13 mouse cellular contexts compared by ENCODE assay signal in the genomic region with DNA sequence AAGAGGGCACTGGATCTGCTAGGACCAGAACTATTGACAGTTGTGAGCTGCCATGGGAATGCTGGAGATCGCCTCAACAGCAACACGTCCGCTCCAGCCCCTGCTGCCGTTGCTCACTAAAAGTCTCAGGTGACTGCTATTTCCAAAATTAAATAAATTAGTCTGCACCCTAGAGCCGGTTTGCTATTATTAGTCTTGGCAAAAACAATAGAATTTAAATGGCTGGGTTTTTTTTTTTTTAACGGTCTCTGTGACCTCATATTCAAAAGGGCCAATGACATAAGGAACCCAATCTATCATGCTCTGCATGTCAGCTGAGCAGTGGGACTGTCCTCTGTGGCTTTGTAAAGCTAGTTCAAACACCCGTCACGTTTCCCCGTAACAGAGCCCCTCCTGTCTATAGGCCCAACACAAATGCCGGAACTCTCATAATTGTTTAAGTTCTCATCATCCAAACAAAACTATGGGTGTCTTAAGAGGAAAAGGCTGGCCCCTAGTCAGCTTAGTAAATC. TPM values are rescaled to one million over a fixed set of nuclear protein-coding genes. Genes with fewer than 3 reads are reported as not detected.
DNase-seq lines count a peak whose midpoint lies in the region; TF ChIP-seq lines count a peak whose summit lies in the region.
"Had no signal": no experiment of that assay in that cellular context is flagged by ENCODE, and none has a peak within 500 bp of the region (broad histone marks: within the 10 kb centered on the region; RNA-seq: fewer than 3 reads in every experiment).

No protein-coding gene starts in this region.

- H3K9me3 ChIP-seq in CH12.LX (replicated peaks; ENCODE audit: low read length) (no peaks in the 10 kb centered on the region), MEL (replicated peaks; ENCODE audit: insufficient read depth, low read length) (no peaks in the 10 kb centered on the region)
- H3K9me3 ChIP-seq: heart, embryonic 15.5 days had no signal

- H3K27ac ChIP-seq in CH12.LX (ENCODE audit: insufficient read depth, low read depth): no peak overlapping the region
- no peak overlapping the region for H3K27ac ChIP-seq in MEL (ENCODE audit: control insufficient read depth, low read depth, low read length)
- H3K27ac ChIP-seq: heart, embryonic 15.5 days had no signal

- no peaks in the 10 kb centered on the region for H3K27me3 ChIP-seq in CH12.LX (replicated peaks)
- no peaks in the 10 kb centered on the region for H3K27me3 ChIP-seq in MEL (ENCODE audit: control insufficient read depth in 1 of 2, insufficient read depth in 2 of 2, low read length in 2 of 2)
- H3K27me3 ChIP-seq: heart, embryonic 15.5 days had no signal

- TF ChIP-seq EP300 in CH12.LX (IDR thresholded peaks at IDR 0.05; ENCODE audit: low read length): no peak
- no peak for TF ChIP-seq EP300 in MEL (IDR thresholded peaks at IDR 0.05; ENCODE audit: low read depth in 1 of 2, low read length in 2 of 2)

- H3K9ac ChIP-seq in CH12.LX (ENCODE audit: insufficient read depth, low read depth) (no peak overlapping the region), MEL (ENCODE audit: control insufficient read depth, low read depth, low read length, poor library complexity, severe bottlenecking) (no peak overlapping the region)
- H3K9ac ChIP-seq: forebrain, postnatal 0 days; heart, embryonic 15.5 days had no signal

- TF ChIP-seq CTCF in CH12.LX (conservative IDR thresholded peaks at IDR 0.05 in 1 of 2, IDR thresholded peaks at IDR 0.05 in 1 of 2; ENCODE audit: low read depth in 2 of 2, low read length in 2 of 2) (no peak), MEL (IDR thresholded peaks at IDR 0.05 in 2 of 3, conservative IDR thresholded peaks at IDR 0.05 in 1 of 3; ENCODE audit: control insufficient read depth in 1 of 3, insufficient read depth in 1 of 3, low read depth in 2 of 3, low read length in 3 of 3, poor library complexity in 1 of 3, severe bottlenecking in 1 of 3) (no peak)

- no peak for TF ChIP-seq POLR2A in CH12.LX (IDR thresholded peaks at IDR 0.05; ENCODE audit: low read depth, low read length)
- TF ChIP-seq POLR2A in MEL (IDR thresholded peaks at IDR 0.05; ENCODE audit: control insufficient read depth in 1 of 2, insufficient read depth in 1 of 2, low read depth in 1 of 2, low read length in 2 of 2, poor library complexity in 1 of 2): no peak

- peaks cover 18% of the 10 kb centered on the region for H3K79me2 ChIP-seq in CH12.LX (replicated peaks; ENCODE audit: control insufficient read depth, extremely low read depth, insufficient read depth, poor library complexity, severe bottlenecking)
- H3K79me2 ChIP-seq in MEL (ENCODE audit: control insufficient read depth, insufficient read depth, low read length, poor library complexity): peaks cover 21% of the 10 kb centered on the region

- dilution Hi-C loops in CH12.LX (cut with MboI; ENCODE audit: extremely low pct_ligation_motif_present, extremely low pct_unique_long_range_greater_than_20kb, low sequenced_read_pairs): no loop called here

- DNase-seq in kidney, adult 11 months: peak; percentile 70
- DNase-seq in kidney, postnatal 4 days: no peak
- DNase-seq in CH12.LX (ENCODE audit: extremely low read depth): no peak
- DNase-seq in MEL (ENCODE audit: low read depth, low spot score): no peak
- peak; percentile 41 for DNase-seq in kidney, postnatal 14 days
- DNase-seq in right cerebral cortex, postnatal 25 days: no peak
- DNase-seq in cerebellum, postnatal 36 days: no peak
- DNase-seq: cerebellum, adult 18-20 months; forebrain, postnatal 0 days; gastrocnemius, postnatal 10 days; right cerebral cortex, postnatal 4 days; thymus, postnatal 14 days had no signal

- H3K4me2 ChIP-seq in CH12.LX (ENCODE audit: insufficient read depth, low read depth, poor library complexity, severe bottlenecking): no peak overlapping the region
- H3K4me2 ChIP-seq: heart, embryonic 15.5 days had no signal

- TF ChIP-seq RAD21 in CH12.LX (IDR thresholded peaks at IDR 0.05; ENCODE audit: low read depth, low read length): no peak
- TF ChIP-seq RAD21 in MEL (IDR thresholded peaks at IDR 0.05; ENCODE audit: low read depth, low read length): no peak

- in situ Hi-C loops in CH12.LX (cut with MboI; ENCODE audit: low pct_ligation_motif_present, low pct_unique_long_range_greater_than_20kb, low sequenced_read_pairs): no loop called here

- H3K36me3 ChIP-seq in CH12.LX (replicated peaks in 1 of 2; ENCODE audit: control insufficient read depth in 1 of 2, insufficient read depth in 1 of 2, low read length in 1 of 2) (peaks cover 0 to 9% of the 10 kb centered on the region in 2 experiments), MEL (ENCODE audit: control insufficient read depth in 1 of 2, insufficient read depth in 2 of 2, low read length in 2 of 2) (peaks cover 4 to 19% of the 10 kb centered on the region in 2 experiments; a peak in 3 of 4 replicates)
- H3K36me3 ChIP-seq: heart, embryonic 15.5 days had no signal

- H3K4me3 ChIP-seq in CH12.LX (replicated peaks in 1 of 3; ENCODE audit: low read depth in 2 of 3, low read length in 2 of 3, poor library complexity in 1 of 3) (no peak overlapping the region), MEL (ENCODE audit: control insufficient read depth in 1 of 2, insufficient read depth in 1 of 2, low read depth in 2 of 2, low read length in 2 of 2) (no peak overlapping the region)
- H3K4me3 ChIP-seq: heart, embryonic 15.5 days had no signal

- peaks cover 0 to 11% of the 10 kb centered on the region in 2 experiments; a peak in 3 of 4 replicates for H3K4me1 ChIP-seq in CH12.LX (ENCODE audit: control insufficient read depth in 1 of 2, insufficient read depth in 2 of 2)
- H3K4me1 ChIP-seq in MEL (ENCODE audit: control insufficient read depth in 1 of 2, insufficient read depth in 2 of 2, low read length in 2 of 2): peaks cover 0 to 12% of the 10 kb centered on the region in 2 experiments; a peak in 3 of 4 replicates

TF ChIP-seq in CH12.LX, 34 proteins besides CTCF, POLR2A, EP300 and RAD21:
- no peak for TF ChIP-seq TCF12 (IDR thresholded peaks at IDR 0.05; ENCODE audit: low read depth, low read length)
- TF ChIP-seq CHD1 (IDR thresholded peaks at IDR 0.05; ENCODE audit: low read depth, low read length): no peak
- 0 out of 2 replicates have a peak, but pooled peaks have one; percentile 9 for TF ChIP-seq BHLHE40 (IDR thresholded peaks at IDR 0.05; ENCODE audit: low read depth, low read length)
- no peak for TF ChIP-seq NELFE (IDR thresholded peaks at IDR 0.05; ENCODE audit: low read depth, low read length)
- TF ChIP-seq IRF4 (IDR thresholded peaks at IDR 0.05; ENCODE audit: low read depth, low read length): no peak
- TF ChIP-seq ZNF384 (IDR thresholded peaks at IDR 0.05; ENCODE audit: low read depth, low read length): peak; percentile 47
- no peak for TF ChIP-seq HCFC1 (IDR thresholded peaks at IDR 0.05; ENCODE audit: low read depth, low read length)
- no peak for TF ChIP-seq SMC3 (IDR thresholded peaks at IDR 0.05; ENCODE audit: low read depth, low read length)
- TF ChIP-seq USF1 (IDR thresholded peaks at IDR 0.05; ENCODE audit: low read depth, low read length): no peak
- no peak for TF ChIP-seq MAFK (IDR thresholded peaks at IDR 0.05; ENCODE audit: insufficient replicate concordance, low read length)
- TF ChIP-seq NRF1 (IDR thresholded peaks at IDR 0.05; ENCODE audit: low read depth, low read length): no peak

TF ChIP-seq in MEL, 35 proteins besides CTCF, POLR2A, EP300 and RAD21:
- TF ChIP-seq CHD2 (IDR thresholded peaks at IDR 0.05; ENCODE audit: low read length) (no peak), ZNF384 (IDR thresholded peaks at IDR 0.05; ENCODE audit: low read depth, low read length) (0 out of 2 replicates have a peak, but pooled peaks have one; percentile 28)

RNA-seq across cellular contexts. Expression of a gene that starts 5.5 kb away (rescaled TPM):
- 104 and 121 TPM in 2 replicates for total RNA-seq in CH12.LX (2012; rRNA removed)
- total RNA-seq in CH12.LX (2014; rRNA removed): 124 and 126 TPM in 2 replicates
- polyA plus RNA-seq in CH12.LX (2012; ENCODE audit: insufficient read length, low read depth): 125 and 139 TPM in 2 replicates
- total RNA-seq in MEL (2012; rRNA removed): 163 and 165 TPM in 2 replicates
- polyA plus RNA-seq in MEL (2012; ENCODE audit: insufficient read depth in 1 of 2, insufficient read length in 2 of 2, low read depth in 1 of 2, low replicate concordance in 2 of 2, missing spikeins in 1 of 2): 100 to 1,000 TPM; 209 to 381 TPM

RNA-seq across cellular contexts. Expression of a gene that starts 9.4 kb away (rescaled TPM):
- not detected in 2 replicates for total RNA-seq in CH12.LX (2012; rRNA removed)
- total RNA-seq in CH12.LX (2014; rRNA removed): not detected in 2 replicates
- not detected in 2 replicates for polyA plus RNA-seq in CH12.LX (2012; ENCODE audit: insufficient read length, low read depth)
- total RNA-seq in MEL (2012; rRNA removed): not detected in 2 replicates
- under 1 TPM in 1 of 2 experiments, not detected in 1; 0.01 TPM for polyA plus RNA-seq in MEL (2012; ENCODE audit: insufficient read depth in 1 of 2, insufficient read length in 2 of 2, low read depth in 1 of 2, low replicate concordance in 2 of 2, missing spikeins in 1 of 2)

RNA-seq across cellular contexts. Expression of a gene that starts 34.6 kb away (rescaled TPM):
- 31.7 and 32.0 TPM in 2 replicates for total RNA-seq in CH12.LX (2012; rRNA removed)
- 24.2 and 25.5 TPM in 2 replicates for total RNA-seq in CH12.LX (2014; rRNA removed)
- polyA plus RNA-seq in CH12.LX (2012; ENCODE audit: insufficient read length, low read depth): 45.0 and 47.1 TPM in 2 replicates
- total RNA-seq in MEL (2012; rRNA removed): 26.0 and 29.5 TPM in 2 replicates
- 10 to 100 TPM in 1 of 2 experiments, not detected in 1; 50.3 TPM for polyA plus RNA-seq in MEL (2012; ENCODE audit: insufficient read depth in 1 of 2, insufficient read length in 2 of 2, low read depth in 1 of 2, low replicate concordance in 2 of 2, missing spikeins in 1 of 2)

Comparison
In these comparisons a context has a peak if more than half of its experiments do, and no peak if none do; other contexts are left out.
1. DNase-seq: peak in kidney, adult 11 months (single experiment) and kidney, postnatal 14 days (single experiment); none in kidney, postnatal 4 days (0 of 2), CH12.LX (single experiment), MEL (single experiment), right cerebral cortex, postnatal 25 days (single experiment) and cerebellum, postnatal 36 days (0 of 2).